ENCODE assay signal across 8 mouse cellular contexts in genomic region chr6:90360024-90360781, GRCm38 (mm10). TPM values are rescaled to one million over a fixed set of nuclear protein-coding genes. Genes with fewer than 3 reads are reported as not detected.
DNase-seq lines count a peak whose midpoint lies in the region; ATAC-seq and TF ChIP-seq lines count a peak whose summit lies in the region.
"Had no signal": no experiment of that assay in that cellular context is flagged by ENCODE, and none has a peak within 500 bp of the region (broad histone marks: within the 10 kb centered on the region; RNA-seq: fewer than 3 reads in every experiment).

No protein-coding gene starts in this region.

- no peak for TF ChIP-seq POLR2A in CH12.LX (IDR thresholded peaks at IDR 0.05; ENCODE audit: low read depth, low read length)

- intact Hi-C loops in heart, postnatal 36 days (cut with DNase I), result no loop called here
- intact Hi-C loops in left cerebral cortex, adult 2 months (cut with DNase I), result no loop called here

- dilution Hi-C loops in CH12.LX (cut with MboI; ENCODE audit: extremely low pct_ligation_motif_present, extremely low pct_unique_long_range_greater_than_20kb, low sequenced_read_pairs), result no loop called here

- H3K36me3 ChIP-seq in CH12.LX (replicated peaks in 1 of 2; ENCODE audit: control insufficient read depth in 1 of 2, insufficient read depth in 1 of 2, low read length in 1 of 2), result no peaks in the 10 kb centered on the region
- H3K36me3 ChIP-seq in forebrain, embryonic 10.5 days (replicated peaks), result no peaks in the 10 kb centered on the region
- H3K36me3 ChIP-seq in limb, embryonic 11.5 days (ENCODE audit: control insufficient read depth, insufficient read depth, low read length), result no peaks in the 10 kb centered on the region
- no peaks in the 10 kb centered on the region for H3K36me3 ChIP-seq in neural tube, embryonic 14.5 days (ENCODE audit: control insufficient read depth, insufficient read depth, low read length)

- H3K4me1 ChIP-seq in CH12.LX (ENCODE audit: control insufficient read depth in 1 of 2, insufficient read depth in 2 of 2), result peaks cover 0 to 4% of the 10 kb centered on the region in 2 experiments; a peak in 1 of 4 replicates
- peaks cover 19% of the 10 kb centered on the region for H3K4me1 ChIP-seq in forebrain, embryonic 10.5 days
- peaks cover 7% of the 10 kb centered on the region; the same call in 1 of the 2 replicates for H3K4me1 ChIP-seq in limb, embryonic 11.5 days (ENCODE audit: control insufficient read depth, insufficient read depth, low read length)
- H3K4me1 ChIP-seq in neural tube, embryonic 14.5 days (ENCODE audit: control insufficient read depth, insufficient read depth, low read length), result no peaks in the 10 kb centered on the region

- H3K27me3 ChIP-seq in CH12.LX (replicated peaks), result peaks cover 50% of the 10 kb centered on the region
- H3K27me3 ChIP-seq in forebrain, embryonic 10.5 days (ENCODE audit: poor library complexity, severe bottlenecking), result no peaks in the 10 kb centered on the region
- no peaks in the 10 kb centered on the region for H3K27me3 ChIP-seq in limb, embryonic 11.5 days (ENCODE audit: control insufficient read depth, insufficient read depth, low read length)
- H3K27me3 ChIP-seq in neural tube, embryonic 14.5 days (ENCODE audit: control insufficient read depth, insufficient read depth, low read length), result no peaks in the 10 kb centered on the region

- no peaks in the 10 kb centered on the region for H3K9me3 ChIP-seq in CH12.LX (replicated peaks; ENCODE audit: low read length)
- no peaks in the 10 kb centered on the region for H3K9me3 ChIP-seq in forebrain, embryonic 10.5 days
- H3K9me3 ChIP-seq in limb, embryonic 11.5 days (ENCODE audit: control insufficient read depth, low read length), result no peaks in the 10 kb centered on the region
- no peaks in the 10 kb centered on the region for H3K9me3 ChIP-seq in neural tube, embryonic 14.5 days (ENCODE audit: control insufficient read depth, low read length)

- peak; percentile 58 for ATAC-seq in limb, embryonic 11.5 days (ENCODE audit: insufficient number of reproducible peaks, low FRiP score, low TSS enrichment, low read depth)
- peak; percentile 38; the same call in 1 of the 2 replicates for ATAC-seq in neural tube, embryonic 14.5 days (ENCODE audit: low read depth)

- WGBS in forebrain, embryonic 10.5 days, result 66% methylated on average over 7 of the region's 7 CpGs
- 32% methylated on average over 7 of the region's 7 CpGs for WGBS in limb, embryonic 11.5 days
- 57% methylated on average over 7 of the region's 7 CpGs for WGBS in neural tube, embryonic 14.5 days

- no peak overlapping the region for H3K9ac ChIP-seq in CH12.LX (ENCODE audit: insufficient read depth, low read depth)
- no peak overlapping the region for H3K9ac ChIP-seq in limb, embryonic 11.5 days (ENCODE audit: low read length)
- H3K9ac ChIP-seq in neural tube, embryonic 14.5 days (replicated peaks; ENCODE audit: low read depth, low read length), result no peak overlapping the region

- no peak for TF ChIP-seq RAD21 in CH12.LX (IDR thresholded peaks at IDR 0.05; ENCODE audit: low read depth, low read length)

- no peak for TF ChIP-seq EP300 in CH12.LX (IDR thresholded peaks at IDR 0.05; ENCODE audit: low read length)

- H3K4me2 ChIP-seq in CH12.LX (ENCODE audit: insufficient read depth, low read depth, poor library complexity, severe bottlenecking), result no peak overlapping the region
- no peak overlapping the region for H3K4me2 ChIP-seq in limb, embryonic 11.5 days (ENCODE audit: low read depth, severe bottlenecking)
- no peak overlapping the region for H3K4me2 ChIP-seq in neural tube, embryonic 14.5 days (ENCODE audit: low read depth, low read length)

- no peak overlapping the region for H3K27ac ChIP-seq in CH12.LX (ENCODE audit: insufficient read depth, low read depth)
- peak overlapping the region; percentile 44; the same call in 1 of the 2 replicates for H3K27ac ChIP-seq in forebrain, embryonic 10.5 days
- no peak overlapping the region for H3K27ac ChIP-seq in limb, embryonic 11.5 days (replicated peaks; ENCODE audit: low read depth, low read length)
- H3K27ac ChIP-seq in neural tube, embryonic 14.5 days (ENCODE audit: low read depth, low read length), result no peak overlapping the region
- no peak overlapping the region for H3K27ac ChIP-seq in left cerebral cortex, adult 2 months

- H3K79me2 ChIP-seq in CH12.LX (replicated peaks; ENCODE audit: control insufficient read depth, extremely low read depth, insufficient read depth, poor library complexity, severe bottlenecking), result no peaks in the 10 kb centered on the region

- no peak for TF ChIP-seq CTCF in CH12.LX (conservative IDR thresholded peaks at IDR 0.05 in 1 of 2, IDR thresholded peaks at IDR 0.05 in 1 of 2; ENCODE audit: low read depth in 2 of 2, low read length in 2 of 2)
- TF ChIP-seq CTCF in left cerebral cortex, adult 2 months (IDR thresholded peaks at IDR 0.05), result no peak

- DNase-seq in CH12.LX (ENCODE audit: extremely low read depth) (no peak), MN1 (ENCODE audit: low spot score) (peak; percentile 86)
- no peak for DNase-seq in forebrain, embryonic 10.5 days (ENCODE audit: extremely low spot score, low spot score)
- peak; percentile 56 to 68 for DNase-seq in heart, postnatal 36 days
- peak; percentile 41 for DNase-seq in limb, embryonic 11.5 days (ENCODE audit: low spot score)
- DNase-seq in left cerebral cortex, adult 2 months (ENCODE audit: extremely low spot score in 1 of 2, low spot score in 2 of 2), result no peak

- in situ Hi-C loops in CH12.LX (cut with MboI; ENCODE audit: low pct_ligation_motif_present, low pct_unique_long_range_greater_than_20kb, low sequenced_read_pairs), result no loop called here

- H3K4me3 ChIP-seq in CH12.LX (replicated peaks in 1 of 3; ENCODE audit: low read depth in 2 of 3, low read length in 2 of 3, poor library complexity in 1 of 3), result no peak overlapping the region
- no peak overlapping the region for H3K4me3 ChIP-seq in forebrain, embryonic 10.5 days
- no peak overlapping the region for H3K4me3 ChIP-seq in limb, embryonic 11.5 days (ENCODE audit: low read depth, low read length)
- H3K4me3 ChIP-seq in neural tube, embryonic 14.5 days (ENCODE audit: low read depth, low read length), result no peak overlapping the region
- H3K4me3 ChIP-seq in left cerebral cortex, adult 2 months, result no peak overlapping the region

TF ChIP-seq in CH12.LX, 34 proteins besides CTCF, POLR2A, EP300 and RAD21:
- TF ChIP-seq POLR2AphosphoS2 (IDR thresholded peaks at IDR 0.05; ENCODE audit: low read depth, low read length), result no peak
- TF ChIP-seq BHLHE40 (IDR thresholded peaks at IDR 0.05; ENCODE audit: low read depth, low read length), result 0 out of 2 replicates have a peak, but pooled peaks have one; percentile 18
TF ChIP-seq in CH12.LX: peak in this region for 1.

RNA-seq across cellular contexts. Expression of gene Zxdc, which starts 9.1 kb away (rescaled TPM):
- total RNA-seq in CH12.LX (2012; rRNA removed) (6.9 and 8.3 TPM in 2 replicates), CH12.LX (2014; rRNA removed) (4.3 and 4.7 TPM in 2 replicates)
- 5.2 and 5.4 TPM in 2 replicates for polyA plus RNA-seq in CH12.LX (2012; ENCODE audit: insufficient read length, low read depth)
- polyA plus RNA-seq in forebrain, embryonic 10.5 days (2016; fragmentation: Nextera tagmentation; extraction: Ambion mirVana), result 5.5 and 6.3 TPM in 2 replicates
- 10 to 100 TPM; 14.4 to 14.6 TPM for total RNA-seq in heart, postnatal 36 days (2021)
- 7.6 and 8.1 TPM in 2 replicates for polyA plus RNA-seq in limb, embryonic 11.5 days (2014; fragmentation: Nextera tagmentation; extraction: Ambion mirVana)
- 13.7 and 16.4 TPM in 2 replicates for polyA plus RNA-seq in neural tube, embryonic 14.5 days (2014; fragmentation: Nextera tagmentation; extraction: Ambion mirVana)
- 10 to 100 TPM; 31.0 to 31.7 TPM for total RNA-seq in left cerebral cortex, adult 2 months (2021)

RNA-seq across cellular contexts. Expression of gene Uroc1, which starts 27.1 kb away (rescaled TPM):
- not detected in 2 replicates for total RNA-seq in CH12.LX (2012; rRNA removed)
- not detected in 2 replicates for total RNA-seq in CH12.LX (2014; rRNA removed)
- not detected in 2 replicates for polyA plus RNA-seq in CH12.LX (2012; ENCODE audit: insufficient read length, low read depth)
- not detected in 2 replicates for polyA plus RNA-seq in forebrain, embryonic 10.5 days (2016; fragmentation: Nextera tagmentation; extraction: Ambion mirVana)
- total RNA-seq in heart, postnatal 36 days (2021), result not detected
- 0.07 and 0.14 TPM in 2 replicates for polyA plus RNA-seq in limb, embryonic 11.5 days (2014; fragmentation: Nextera tagmentation; extraction: Ambion mirVana)
- not detected in 2 replicates for polyA plus RNA-seq in neural tube, embryonic 14.5 days (2014; fragmentation: Nextera tagmentation; extraction: Ambion mirVana)
- total RNA-seq in left cerebral cortex, adult 2 months (2021), result not detected

RNA-seq across cellular contexts. Expression of gene Chst13, which starts 35.2 kb away (rescaled TPM):
- total RNA-seq in CH12.LX (2012; rRNA removed) (0.08 and 0.13 TPM in 2 replicates), CH12.LX (2014; rRNA removed) (not detected in 2 replicates)
- not detected in 2 replicates for polyA plus RNA-seq in CH12.LX (2012; ENCODE audit: insufficient read length, low read depth)
- polyA plus RNA-seq in forebrain, embryonic 10.5 days (2016; fragmentation: Nextera tagmentation; extraction: Ambion mirVana), result not detected in 2 replicates
- not detected for total RNA-seq in heart, postnatal 36 days (2021)
- not detected in 2 replicates for polyA plus RNA-seq in limb, embryonic 11.5 days (2014; fragmentation: Nextera tagmentation; extraction: Ambion mirVana)
- 0.21 and 0.28 TPM in 2 replicates for polyA plus RNA-seq in neural tube, embryonic 14.5 days (2014; fragmentation: Nextera tagmentation; extraction: Ambion mirVana)
- not detected for total RNA-seq in left cerebral cortex, adult 2 months (2021)
- total RNA-seq: gastrocnemius, postnatal 4 days had no signal

RNA-seq across cellular contexts. Expression of gene BC048671, which starts 59.2 kb away (rescaled TPM):
- total RNA-seq in CH12.LX (2012; rRNA removed) (not detected in 2 replicates), CH12.LX (2014; rRNA removed) (not detected in 2 replicates)
- not detected in 2 replicates for polyA plus RNA-seq in CH12.LX (2012; ENCODE audit: insufficient read length, low read depth)
- not detected in 2 replicates for polyA plus RNA-seq in forebrain, embryonic 10.5 days (2016; fragmentation: Nextera tagmentation; extraction: Ambion mirVana)
- total RNA-seq in heart, postnatal 36 days (2021), result not detected
- polyA plus RNA-seq in limb, embryonic 11.5 days (2014; fragmentation: Nextera tagmentation; extraction: Ambion mirVana), result not detected in 2 replicates
- polyA plus RNA-seq in neural tube, embryonic 14.5 days (2014; fragmentation: Nextera tagmentation; extraction: Ambion mirVana), result not detected in 2 replicates
- total RNA-seq in left cerebral cortex, adult 2 months (2021), result not detected
- total RNA-seq: gastrocnemius, postnatal 4 days had no signal

Comparison
In these comparisons a context has a peak if more than half of its experiments do, and no peak if none do; other contexts are left out.
1. DNase-seq: peak in MN1 (single experiment), heart, postnatal 36 days (2 of 2) and limb, embryonic 11.5 days (single experiment); none in CH12.LX (single experiment), forebrain, embryonic 10.5 days (single experiment) and left cerebral cortex, adult 2 months (0 of 2).